Mouse (Mus musculus) thymus, adult 18-20 months (tissue): ENCODE measurements around the gene Jam2.

ENCODE experiments used
- DNase-seq, 2 experiments: peaks; one replicate each; pipeline ENCODE4 v3.0.0; 2022; ENCODE audit warnings: mixed read lengths in 2 of 2

Gene Jam2

GRCm38 (mm10) chr16:84864656-84865055 lies 90.7 kb downstream of the Jam2 start:
- DNase-seq: no peak

- no peak for DNase-seq
Observed at GRCm38 (mm10) chr16:84873805-84874204, 99.9 kb downstream of the Jam2 start.

GRCm38 (mm10) chr16:84875012-84875717 lies 101.2 kb downstream of the Jam2 start:
- DNase-seq: no peak
